Comparison of ENCODE assay signal across 15 mouse cellular contexts in genomic region chr6:146230903-146231302, GRCm38 (mm10).
"Had no signal": no experiment of that assay in that cellular context is flagged by ENCODE, and none has a peak within 500 bp of the region (broad histone marks: within the 10 kb centered on the region; RNA-seq: fewer than 3 reads in every experiment).

No protein-coding gene starts in this region.

- DNase-seq: kidney, adult 2 months; kidney, postnatal 10 days; kidney, postnatal 36 days; left cerebral cortex, postnatal 4 days; lung, adult 2 months; lung, postnatal 14 days; lung, postnatal 4 days; thymus, adult 2 months; thymus, postnatal 14 days; thymus, postnatal 4 days had no signal

- H3K36me3 ChIP-seq: limb, embryonic 12.5 days; limb, embryonic 15.5 days; neural tube, embryonic 13.5 days had no signal

- ATAC-seq: intestine, postnatal 0 days had no signal

- H3K4me2 ChIP-seq: limb, embryonic 12.5 days; limb, embryonic 15.5 days; midbrain, embryonic 11.5 days; neural tube, embryonic 13.5 days had no signal

- H3K27me3 ChIP-seq: limb, embryonic 12.5 days; limb, embryonic 15.5 days; neural tube, embryonic 13.5 days had no signal

- H3K4me3 ChIP-seq: limb, embryonic 12.5 days; limb, embryonic 15.5 days; neural tube, embryonic 13.5 days had no signal

- H3K9me3 ChIP-seq: limb, embryonic 15.5 days; neural tube, embryonic 13.5 days had no signal

- H3K9ac ChIP-seq: limb, embryonic 12.5 days; limb, embryonic 15.5 days; neural tube, embryonic 13.5 days had no signal

- H3K4me1 ChIP-seq: limb, embryonic 15.5 days had no signal

- H3K27ac ChIP-seq: limb, embryonic 12.5 days; limb, embryonic 15.5 days; neural tube, embryonic 13.5 days had no signal
